Mouse (Mus musculus) small intestine, adult 10 weeks (tissue): ENCODE data around the gene Pet2. TPM values are rescaled to one million over a fixed set of nuclear protein-coding genes. Genes with fewer than 3 reads are reported as not detected.

Source experiments
- polyA plus RNA-seq: library from polyadenylated mRNA; stranded (reverse); fragments of 350-450 nt; fragmentation: Illumina TruSeq; extraction: RNeasy Lipid Tissue Mini Kit (QIAGEN cat#74804); gene quantifications from one replicate; pipeline ENCODE4 v1.2.3, GENCODE M21; 2014; ENCODE audit warnings: low replicate concordance

Gene Pet2
- not detected for polyA plus RNA-seq

DNA sequence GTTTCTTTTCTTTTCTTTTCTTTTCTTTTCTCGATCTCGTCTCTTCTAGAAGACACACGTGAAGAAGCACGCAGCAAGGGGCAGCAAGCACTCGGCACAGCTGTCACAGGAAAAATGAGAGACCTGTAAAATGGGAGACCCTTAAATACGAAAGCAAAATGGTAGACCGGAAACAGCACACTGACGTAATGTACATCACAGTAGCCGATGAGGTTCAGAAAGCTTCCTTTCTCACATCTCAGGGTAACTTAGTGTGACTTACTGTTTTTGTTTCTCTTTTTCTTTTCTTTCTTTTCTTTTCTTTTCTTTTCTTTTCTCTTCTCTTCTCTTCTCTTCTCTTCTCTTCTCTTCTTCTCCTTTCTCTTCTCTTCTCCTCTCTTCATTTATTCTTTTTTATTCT is at the start of gene Pet2:
Pet2 (minus strand) TSS at position 101 of the 400 bp plus-strand sequence.

